Mouse (Mus musculus): ENCODE results near the gene Pus7l. TPM values are rescaled to one million over a fixed set of nuclear protein-coding genes. Genes with fewer than 3 reads are reported as not detected.
A peak's percentile ranks its signal among the peaks of the same experiment; 100 is the strongest.

Pus7l gene
- polyA plus RNA-seq, 1 experiment from 2014 or later, result 6.1 TPM

DNA sequence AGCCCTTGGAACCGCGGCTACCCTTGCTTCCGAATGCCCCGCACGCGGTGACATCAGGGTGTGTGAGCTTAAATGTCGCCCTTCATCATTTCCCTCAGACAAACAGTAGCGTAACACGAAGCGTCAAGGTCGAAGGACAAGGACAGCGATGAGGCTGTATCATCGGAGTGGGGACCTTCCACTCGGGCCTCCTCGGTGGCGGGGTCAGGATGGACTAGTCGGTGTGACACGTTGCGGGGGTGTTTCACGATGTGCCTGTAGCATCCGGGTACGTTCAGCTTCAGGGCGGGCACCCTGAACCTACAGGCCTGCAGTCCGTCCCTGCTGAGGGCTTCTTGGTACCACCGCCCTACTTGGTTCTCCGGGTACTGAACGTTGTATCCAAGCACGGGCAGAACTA, 20.1 kb downstream of the Pus7l start:
- no peak overlapping the region for H3K27ac ChIP-seq (ENCODE audit: low read length)
- H3K36me3 ChIP-seq (ENCODE audit: control insufficient read depth, insufficient read depth, low read length), result no peaks in the 10 kb centered on the region; the same call in 1 of the 2 replicates
- ATAC-seq (ENCODE audit: low read depth), result no peak
- H3K4me3 ChIP-seq (ENCODE audit: low read length), result no peak overlapping the region
- H3K9me3 ChIP-seq (ENCODE audit: control insufficient read depth, low read length), result 0 out of 2 replicates have a peak, but pooled peaks cover 2% of the 10 kb centered on the region
- WGBS, result 80% methylated on average over 28 of the region's 28 CpGs
- H3K27me3 ChIP-seq (ENCODE audit: control insufficient read depth, insufficient read depth, low read depth, low read length), result no peaks in the 10 kb centered on the region
- no peaks in the 10 kb centered on the region for H3K4me1 ChIP-seq (replicated peaks; ENCODE audit: control insufficient read depth, insufficient read depth, low read length)
- no peak overlapping the region for H3K4me2 ChIP-seq (ENCODE audit: low read depth, low read length)
- H3K9ac ChIP-seq (ENCODE audit: low read length), result no peak overlapping the region

DNA sequence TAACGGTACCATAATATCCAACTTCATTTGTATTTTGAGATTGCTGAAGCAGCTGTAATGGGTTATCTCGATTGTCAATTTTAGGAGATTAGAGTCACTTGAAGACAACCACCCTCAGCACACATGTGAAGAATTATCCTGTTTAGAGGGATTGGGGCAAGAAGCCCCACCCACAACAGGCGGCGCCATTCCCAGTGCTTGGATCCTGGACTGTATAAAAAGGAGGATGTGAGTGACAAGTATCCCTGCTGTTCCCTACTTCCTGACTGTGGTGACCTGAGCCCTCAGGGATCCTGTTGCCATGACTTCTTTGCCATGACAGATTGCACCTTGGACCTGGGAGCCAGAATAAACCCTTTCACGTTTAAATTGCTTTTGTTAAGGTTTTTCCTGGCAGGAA, 22.4 kb downstream of the Pus7l start:
- no peak overlapping the region for H3K9ac ChIP-seq (ENCODE audit: low read length)
- no peaks in the 10 kb centered on the region; the same call in 1 of the 2 replicates for H3K36me3 ChIP-seq (ENCODE audit: control insufficient read depth, insufficient read depth, low read length)
- no peak overlapping the region for H3K4me3 ChIP-seq (ENCODE audit: low read length)
- ATAC-seq (ENCODE audit: low read depth), result no peak
- no peaks in the 10 kb centered on the region for H3K27me3 ChIP-seq (ENCODE audit: control insufficient read depth, insufficient read depth, low read depth, low read length)
- no peak overlapping the region for H3K27ac ChIP-seq (ENCODE audit: low read length)
- H3K4me1 ChIP-seq (replicated peaks; ENCODE audit: control insufficient read depth, insufficient read depth, low read length), result no peaks in the 10 kb centered on the region
- 78% methylated on average over 5 of the region's 5 CpGs for WGBS
- H3K9me3 ChIP-seq (ENCODE audit: control insufficient read depth, low read length), result 0 out of 2 replicates have a peak, but pooled peaks cover 2% of the 10 kb centered on the region
- H3K4me2 ChIP-seq (ENCODE audit: low read depth, low read length), result no peak overlapping the region

DNA sequence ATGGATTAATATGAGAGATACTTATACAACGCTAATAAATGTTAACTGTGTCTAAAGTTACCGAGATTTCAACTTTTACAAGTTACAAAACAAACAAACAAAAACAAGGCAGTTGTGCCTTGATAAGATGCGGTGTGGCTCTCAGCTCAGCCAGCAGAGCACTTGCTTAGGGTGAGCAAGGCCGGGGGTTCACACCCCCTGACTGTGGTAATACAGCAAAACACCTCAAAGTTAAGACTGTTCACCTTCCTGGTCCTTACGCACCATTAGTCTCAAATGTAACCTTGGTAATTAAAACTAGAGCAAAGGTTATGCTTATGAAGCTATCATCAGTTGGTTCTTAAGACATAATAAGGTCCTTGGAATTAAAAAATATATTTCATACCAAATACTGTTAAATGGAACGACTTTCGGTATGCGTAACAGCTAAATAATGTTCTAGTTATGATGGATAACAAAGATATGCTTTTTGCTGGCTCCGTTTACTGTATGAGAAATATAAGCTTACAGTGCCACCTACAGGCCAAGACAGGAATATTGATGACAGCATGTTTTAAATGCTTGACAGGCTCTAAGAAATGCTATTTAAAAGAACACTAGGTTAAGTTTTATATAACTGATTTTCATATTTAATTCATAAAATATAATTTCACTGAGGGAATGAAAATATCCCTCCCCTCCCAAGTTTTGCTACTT, 23.0 kb downstream of the Pus7l start:
- Histone ChIP-seq H3K27ac (ENCODE audit: low read length) (no peak overlapping the region), H3K4me3 (ENCODE audit: low read length) (no peak overlapping the region), H3K9me3 (ENCODE audit: control insufficient read depth, low read length) (0 out of 2 replicates have a peak, but pooled peaks cover 2% of the 10 kb centered on the region), H3K9ac (ENCODE audit: low read length) (no peak overlapping the region), H3K36me3 (ENCODE audit: control insufficient read depth, insufficient read depth, low read length) (no peaks in the 10 kb centered on the region; the same call in 1 of the 2 replicates), H3K4me2 (ENCODE audit: low read depth, low read length) (no peak overlapping the region), H3K27me3 (ENCODE audit: control insufficient read depth, insufficient read depth, low read depth, low read length) (no peaks in the 10 kb centered on the region), H3K4me1 (replicated peaks; ENCODE audit: control insufficient read depth, insufficient read depth, low read length) (no peaks in the 10 kb centered on the region)
- WGBS, result 31% methylated on average over 9 of the region's 9 CpGs
- ATAC-seq (ENCODE audit: low read depth), result 0 out of 2 replicates have a peak, but pooled peaks have one; percentile 38

DNA sequence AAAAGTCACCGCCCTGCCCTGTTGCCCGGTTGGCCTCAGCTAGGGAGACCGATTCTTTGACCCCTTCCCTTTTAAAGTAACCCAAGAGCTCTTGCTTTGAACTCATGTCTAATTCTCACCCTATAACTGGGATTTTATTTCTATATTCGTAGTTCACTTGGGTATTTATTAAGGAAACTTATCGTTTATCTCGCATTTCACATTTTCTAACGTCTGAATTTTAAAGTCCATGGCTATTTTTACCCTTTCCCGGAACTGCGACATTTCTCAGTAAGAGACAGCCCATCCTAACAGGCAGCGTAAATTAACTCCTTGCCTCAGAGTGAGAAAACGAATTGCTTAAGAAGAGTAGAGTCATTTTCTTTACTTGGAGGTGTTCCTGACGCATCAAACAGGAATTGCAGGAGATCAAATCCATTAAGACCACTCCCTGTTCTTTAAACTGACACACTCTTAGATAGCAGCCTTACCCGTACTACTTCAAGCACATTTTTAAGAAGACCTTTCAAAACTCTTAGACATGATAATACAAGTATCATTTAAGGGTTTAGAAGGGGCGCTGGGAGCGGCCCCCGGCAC, 25.3 kb downstream of the Pus7l start:
- Histone ChIP-seq H3K4me1 (replicated peaks; ENCODE audit: control insufficient read depth, insufficient read depth, low read length) (no peaks in the 10 kb centered on the region), H3K4me3 (ENCODE audit: low read length) (no peak overlapping the region), H3K9ac (ENCODE audit: low read length) (no peak overlapping the region), H3K27ac (ENCODE audit: low read length) (no peak overlapping the region), H3K4me2 (ENCODE audit: low read depth, low read length) (no peak overlapping the region), H3K36me3 (ENCODE audit: control insufficient read depth, insufficient read depth, low read length) (no peaks in the 10 kb centered on the region; the same call in 1 of the 2 replicates), H3K27me3 (ENCODE audit: control insufficient read depth, insufficient read depth, low read depth, low read length) (no peaks in the 10 kb centered on the region), H3K9me3 (ENCODE audit: control insufficient read depth, low read length) (0 out of 2 replicates have a peak, but pooled peaks cover 2% of the 10 kb centered on the region)
- 69% methylated on average over 16 of the region's 16 CpGs for WGBS
- no peak for ATAC-seq (ENCODE audit: low read depth)

DNA sequence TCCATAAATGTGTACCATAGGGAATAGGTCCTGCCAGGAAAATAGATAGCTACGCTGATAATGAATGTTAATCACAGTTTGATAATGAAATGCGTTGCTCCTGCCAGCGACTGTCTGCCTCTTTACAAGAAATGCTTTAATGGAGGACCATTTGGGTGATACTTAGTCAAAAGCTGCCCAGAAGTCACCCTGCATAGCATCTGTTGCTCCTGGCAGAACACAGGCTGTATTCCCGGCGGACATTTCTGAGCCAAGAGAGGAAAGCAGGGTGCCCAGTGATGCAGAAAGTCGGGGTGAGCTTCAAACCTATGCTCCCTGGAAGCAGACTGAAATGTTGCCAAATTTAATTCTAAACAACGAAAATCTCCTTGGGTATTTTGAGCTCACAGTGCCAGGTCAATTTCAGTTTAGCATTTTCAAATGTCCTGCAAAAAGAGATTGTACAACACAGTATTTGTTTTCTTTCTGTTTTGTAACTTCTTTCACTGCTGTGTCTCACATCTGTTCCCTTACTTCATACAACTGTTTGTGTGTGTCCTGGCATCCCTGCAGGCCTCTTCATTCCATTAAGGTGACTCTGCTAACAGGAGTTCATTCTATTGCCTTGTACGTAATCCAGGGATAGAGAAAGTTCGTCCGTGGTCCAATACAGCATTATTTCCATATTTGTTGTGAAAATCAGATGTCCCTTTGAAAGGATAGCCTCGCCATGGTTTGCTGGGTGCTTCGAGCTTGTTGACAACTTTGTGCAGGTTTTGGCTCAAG, 39.7 kb downstream of the Pus7l start:
- no peak for ATAC-seq (ENCODE audit: low read depth)
- 74% methylated on average over 12 of the region's 12 CpGs for WGBS

DNA sequence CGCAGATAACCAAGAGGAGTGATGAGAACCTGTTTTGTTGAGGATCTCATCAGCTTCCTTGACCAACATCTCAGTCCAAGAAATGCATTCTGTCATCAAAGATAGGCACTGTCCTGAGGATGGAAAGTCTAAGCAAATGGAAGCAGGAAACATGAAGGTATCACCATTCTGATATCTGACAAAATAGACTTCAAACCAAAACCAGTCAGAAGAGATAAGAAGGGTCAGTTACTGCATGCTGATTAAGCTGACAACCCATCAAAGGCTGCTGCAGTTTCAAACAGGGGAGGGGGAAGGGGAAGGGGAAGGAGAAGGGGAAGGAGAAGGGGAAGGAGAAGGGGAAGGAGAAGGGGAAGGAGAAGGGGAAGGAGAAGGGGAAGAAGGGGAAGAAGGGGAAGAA, 44.1 kb downstream of the Pus7l start:
- Histone ChIP-seq H3K9ac (ENCODE audit: low read length) (no peak overlapping the region), H3K4me1 (replicated peaks; ENCODE audit: control insufficient read depth, insufficient read depth, low read length) (no peaks in the 10 kb centered on the region), H3K4me3 (ENCODE audit: low read length) (no peak overlapping the region), H3K27ac (ENCODE audit: low read length) (no peak overlapping the region), H3K27me3 (ENCODE audit: control insufficient read depth, insufficient read depth, low read depth, low read length) (no peaks in the 10 kb centered on the region), H3K9me3 (ENCODE audit: control insufficient read depth, low read length) (0 out of 2 replicates have a peak, but pooled peaks cover 2% of the 10 kb centered on the region), H3K36me3 (ENCODE audit: control insufficient read depth, insufficient read depth, low read length) (no peaks in the 10 kb centered on the region), H3K4me2 (ENCODE audit: low read depth, low read length) (no peak overlapping the region)
- WGBS, result 76% methylated on average over 1 of the region's 1 CpGs
- ATAC-seq (ENCODE audit: low read depth), result no peak

More for the DNA sequence above, 39.7 kb downstream of the Pus7l start:
- no peak overlapping the region for H3K4me3 ChIP-seq (ENCODE audit: low read length)
- H3K9ac ChIP-seq (ENCODE audit: low read length), result no peak overlapping the region
- no peak overlapping the region for H3K27ac ChIP-seq (ENCODE audit: low read length)
- no peaks in the 10 kb centered on the region for H3K9me3 ChIP-seq (ENCODE audit: control insufficient read depth, low read length)
- H3K4me2 ChIP-seq (ENCODE audit: low read depth, low read length), result no peak overlapping the region
- no peaks in the 10 kb centered on the region for H3K27me3 ChIP-seq (ENCODE audit: control insufficient read depth, insufficient read depth, low read depth, low read length)
- H3K36me3 ChIP-seq (ENCODE audit: control insufficient read depth, insufficient read depth, low read length), result no peaks in the 10 kb centered on the region
- H3K4me1 ChIP-seq (replicated peaks; ENCODE audit: control insufficient read depth, insufficient read depth, low read length), result no peaks in the 10 kb centered on the region

DNA sequence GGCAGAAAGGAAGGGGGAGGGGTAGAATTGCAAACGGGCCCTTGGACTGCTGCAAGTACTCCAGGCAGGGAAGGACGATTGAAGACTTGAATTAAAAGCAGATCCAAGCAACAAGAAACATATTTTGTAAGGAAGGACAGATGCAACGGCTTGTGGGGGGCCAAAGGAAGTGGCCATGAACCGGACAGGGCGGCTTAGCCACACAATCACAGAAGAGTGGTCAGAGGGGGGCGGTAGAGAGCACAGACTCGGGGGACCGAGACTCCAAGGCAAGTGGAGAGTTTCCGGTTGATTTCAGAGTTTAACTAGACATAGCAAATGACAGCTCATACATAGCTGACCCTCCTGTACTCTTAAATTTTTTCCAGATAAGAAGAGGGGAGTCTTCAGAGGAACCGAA, 47.4 kb downstream of the Pus7l start:
- 0 out of 2 replicates have a peak, but pooled peaks cover 4% of the 10 kb centered on the region for H3K9me3 ChIP-seq (ENCODE audit: control insufficient read depth, low read length)
- no peaks in the 10 kb centered on the region for H3K36me3 ChIP-seq (ENCODE audit: control insufficient read depth, insufficient read depth, low read length)
- no peak for ATAC-seq (ENCODE audit: low read depth)
- no peak overlapping the region for H3K4me2 ChIP-seq (ENCODE audit: low read depth, low read length)
- no peak overlapping the region for H3K27ac ChIP-seq (ENCODE audit: low read length)
- H3K9ac ChIP-seq (ENCODE audit: low read length), result no peak overlapping the region
- 63% methylated on average over 10 of the region's 10 CpGs for WGBS
- no peaks in the 10 kb centered on the region for H3K4me1 ChIP-seq (replicated peaks; ENCODE audit: control insufficient read depth, insufficient read depth, low read length)
- no peak overlapping the region for H3K4me3 ChIP-seq (ENCODE audit: low read length)
- H3K27me3 ChIP-seq (ENCODE audit: control insufficient read depth, insufficient read depth, low read depth, low read length), result no peaks in the 10 kb centered on the region

DNA sequence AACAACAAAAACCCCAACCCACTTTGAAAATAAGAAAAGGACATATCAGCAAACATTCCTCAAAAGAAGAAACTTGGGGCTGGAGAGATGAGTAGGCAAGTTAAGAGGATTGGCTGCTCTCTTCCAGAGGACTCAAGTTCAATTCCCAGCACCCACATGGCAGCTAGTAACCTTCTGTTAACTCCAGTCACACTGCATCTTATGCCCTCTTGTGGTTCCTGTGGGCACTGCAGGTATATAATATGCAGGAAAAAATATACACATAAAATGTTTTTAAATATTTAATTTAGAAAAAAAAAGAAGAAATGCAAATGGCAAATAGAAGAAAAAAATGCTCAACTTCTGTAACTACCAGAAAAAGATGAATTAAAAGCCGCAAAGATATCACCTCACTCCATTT, 48.9 kb downstream of the Pus7l start:
- Histone ChIP-seq H3K9ac (ENCODE audit: low read length) (no peak overlapping the region), H3K36me3 (ENCODE audit: control insufficient read depth, insufficient read depth, low read length) (no peaks in the 10 kb centered on the region), H3K27ac (ENCODE audit: low read length) (no peak overlapping the region), H3K9me3 (ENCODE audit: control insufficient read depth, low read length) (0 out of 2 replicates have a peak, but pooled peaks cover 4% of the 10 kb centered on the region), H3K4me1 (replicated peaks; ENCODE audit: control insufficient read depth, insufficient read depth, low read length) (no peaks in the 10 kb centered on the region), H3K27me3 (ENCODE audit: control insufficient read depth, insufficient read depth, low read depth, low read length) (no peaks in the 10 kb centered on the region), H3K4me3 (ENCODE audit: low read length) (no peak overlapping the region), H3K4me2 (ENCODE audit: low read depth, low read length) (no peak overlapping the region)
- WGBS, result 98% methylated on average over 1 of the region's 1 CpGs
- no peak for ATAC-seq (ENCODE audit: low read depth)

DNA sequence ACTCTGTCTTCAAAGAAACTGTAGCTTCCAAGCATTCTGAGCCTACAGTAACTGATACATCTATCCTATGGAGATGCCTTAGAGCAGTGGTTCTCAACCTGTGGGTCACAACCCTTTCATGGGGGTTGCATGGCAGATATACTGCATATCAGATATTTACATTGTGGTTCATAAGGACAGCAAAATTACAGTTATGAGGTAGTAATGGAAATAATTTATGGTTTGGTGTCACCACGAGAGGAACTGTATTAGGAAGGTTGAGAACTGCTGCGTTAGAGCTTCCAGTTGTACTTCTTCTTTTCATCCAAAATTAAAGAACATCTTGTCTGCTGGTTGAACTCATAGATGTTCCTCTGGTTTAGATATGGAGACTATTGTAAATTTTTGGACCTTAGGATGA, 53.9 kb downstream of the Pus7l start:
- ATAC-seq (ENCODE audit: low read depth), result no peak
- 78% methylated on average over 2 of the region's 2 CpGs for WGBS
- Histone ChIP-seq H3K36me3 (ENCODE audit: control insufficient read depth, insufficient read depth, low read length) (no peaks in the 10 kb centered on the region), H3K4me1 (replicated peaks; ENCODE audit: control insufficient read depth, insufficient read depth, low read length) (no peaks in the 10 kb centered on the region), H3K9ac (ENCODE audit: low read length) (no peak overlapping the region), H3K9me3 (ENCODE audit: control insufficient read depth, low read length) (0 out of 2 replicates have a peak, but pooled peaks cover 4% of the 10 kb centered on the region), H3K27ac (ENCODE audit: low read length) (no peak overlapping the region), H3K27me3 (ENCODE audit: control insufficient read depth, insufficient read depth, low read depth, low read length) (no peaks in the 10 kb centered on the region), H3K4me3 (ENCODE audit: low read length) (no peak overlapping the region), H3K4me2 (ENCODE audit: low read depth, low read length) (no peak overlapping the region)
